Mouse (Mus musculus) limb, embryonic 13.5 days (tissue): ENCODE measurements around the gene Gm17617. TPM values are rescaled to one million over a fixed set of nuclear protein-coding genes. Genes with fewer than 3 reads are reported as not detected.

ENCODE experiments used
- ATAC-seq: fragments of 200-750 bp; cut with Nextera tagmentation; 2 replicates; pipeline ENCODE4 v1.8.0; 2017; ENCODE audit warnings: low read depth, moderate number of reproducible peaks, moderate TSS enrichment; ENCODE audit not compliant: low FRiP score
- H3K27ac ChIP-seq: fragments of 300-500 bp; sonication (generic); 2 replicates; pipeline ENCODE4 v1.5.1; 2015; ENCODE audit warnings: inconsistent platforms, mild to moderate bottlenecking, moderate library complexity
- H3K27me3 ChIP-seq: fragments of 300-500 bp; sonication (generic); 2 replicates; pipeline ENCODE4 v1.6.1; 2015; ENCODE audit warnings: mild to moderate bottlenecking, inconsistent platforms
- H3K36me3 ChIP-seq: fragments of 300-500 bp; sonication (generic); 2 replicates; pipeline ENCODE4 v1.6.1; 2015; ENCODE audit warnings: inconsistent platforms, mild to moderate bottlenecking, moderate library complexity
- H3K4me1 ChIP-seq: fragments of 300-500 bp; sonication (generic); 2 replicates; pipeline ENCODE4 v1.6.1; 2015; ENCODE audit warnings: inconsistent platforms
- H3K4me2 ChIP-seq: fragments of 300-500 bp; sonication (generic); replicated peaks from 2 replicates; pipeline ENCODE4 v1.6.1; 2015; ENCODE audit warnings: inconsistent platforms, mild to moderate bottlenecking, moderate library complexity
- H3K4me3 ChIP-seq: fragments of 300-500 bp; sonication (generic); 2 replicates; pipeline ENCODE4 v1.5.1; 2015; ENCODE audit warnings: moderate library complexity, mild to moderate bottlenecking, inconsistent platforms
- H3K9ac ChIP-seq: fragments of 300-500 bp; sonication (generic); 2 replicates; pipeline ENCODE4 v1.6.1; 2015; ENCODE audit warnings: mild to moderate bottlenecking, inconsistent platforms
- H3K9me3 ChIP-seq: fragments of 300-500 bp; sonication (generic); 2 replicates; pipeline ENCODE4 v1.6.1; 2016; ENCODE audit warnings: inconsistent platforms
- WGBS: fragments of 180-500 bp; shearing (Covaris S2); methylation state at CpG from one replicate; pipeline ENCODE4 v1.1.7; 2015; 5-methylcytosine and 5-hydroxymethylcytosine counted together
- polyA plus RNA-seq: library from polyadenylated mRNA; unstranded; fragments of >200 nt; fragmentation: Nextera tagmentation; extraction: Ambion mirVana; gene quantifications from 2 replicates; pipeline ENCODE4 v1.2.1, GENCODE M21; 2015

The Gm17617 gene
- polyA plus RNA-seq, 1 experiment from 2014 or later, result not detected

DNA sequence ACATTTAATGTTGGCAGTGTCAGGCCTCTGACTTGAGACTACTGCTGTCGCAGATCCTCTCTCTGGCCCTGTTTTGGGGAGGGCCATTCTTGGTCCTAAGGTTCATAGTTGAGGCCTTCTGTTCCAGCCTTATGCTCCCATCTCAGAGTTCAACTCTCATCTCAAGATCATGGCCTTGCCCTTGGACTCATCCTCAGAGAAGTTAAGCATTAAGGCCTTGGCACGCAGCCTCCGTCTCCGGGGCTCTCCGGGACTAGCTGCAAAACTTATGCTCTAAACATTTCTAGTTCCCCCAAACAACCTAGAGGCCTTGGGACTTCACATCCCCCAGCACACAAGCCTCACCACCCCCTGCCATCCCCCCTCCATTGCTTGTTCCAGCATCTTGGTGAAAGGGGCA is 34.9 kb upstream of the Gm17617 start:
- ATAC-seq, result no peak
- Histone ChIP-seq H3K27ac (0 out of 2 replicates have a peak overlapping the region, but pooled peaks have one; percentile 3), H3K9me3 (0 out of 2 replicates have a peak, but pooled peaks cover 5% of the 10 kb centered on the region), H3K4me2 (no peak overlapping the region), H3K27me3 (no peaks in the 10 kb centered on the region), H3K9ac (no peak overlapping the region), H3K4me1 (peaks cover 16% of the 10 kb centered on the region), H3K36me3 (0 out of 2 replicates have a peak, but pooled peaks cover 7% of the 10 kb centered on the region), H3K4me3 (no peak overlapping the region)
- 85% methylated on average over 5 of the region's 5 CpGs for WGBS

DNA sequence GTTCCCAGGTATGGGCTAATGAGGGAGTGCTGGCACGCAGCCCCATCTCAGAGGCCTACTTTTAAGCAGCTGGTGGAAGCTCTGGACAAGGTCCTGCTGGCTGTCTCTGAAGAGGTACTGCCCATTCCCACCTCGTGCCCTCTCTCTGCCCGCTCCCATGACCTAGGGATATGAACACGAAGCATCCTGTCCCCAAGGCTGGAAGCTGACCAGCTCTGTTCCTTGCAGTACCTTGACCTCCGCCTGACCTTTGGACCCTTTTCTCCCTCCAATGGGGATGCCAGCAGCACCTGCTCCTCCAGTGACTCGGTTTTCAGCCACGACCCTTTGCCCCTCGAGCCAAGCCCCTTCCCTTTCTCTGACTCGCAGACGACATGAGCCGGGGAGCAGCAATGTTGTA is 34.5 kb upstream of the Gm17617 start:
- ATAC-seq, result no peak
- Histone ChIP-seq H3K27ac (no peak overlapping the region), H3K36me3 (0 out of 2 replicates have a peak, but pooled peaks cover 7% of the 10 kb centered on the region), H3K27me3 (no peaks in the 10 kb centered on the region), H3K4me2 (no peak overlapping the region), H3K9me3 (0 out of 2 replicates have a peak, but pooled peaks cover 5% of the 10 kb centered on the region), H3K9ac (no peak overlapping the region), H3K4me1 (peaks cover 16% of the 10 kb centered on the region), H3K4me3 (no peak overlapping the region)
- 79% methylated on average over 11 of the region's 11 CpGs for WGBS

DNA sequence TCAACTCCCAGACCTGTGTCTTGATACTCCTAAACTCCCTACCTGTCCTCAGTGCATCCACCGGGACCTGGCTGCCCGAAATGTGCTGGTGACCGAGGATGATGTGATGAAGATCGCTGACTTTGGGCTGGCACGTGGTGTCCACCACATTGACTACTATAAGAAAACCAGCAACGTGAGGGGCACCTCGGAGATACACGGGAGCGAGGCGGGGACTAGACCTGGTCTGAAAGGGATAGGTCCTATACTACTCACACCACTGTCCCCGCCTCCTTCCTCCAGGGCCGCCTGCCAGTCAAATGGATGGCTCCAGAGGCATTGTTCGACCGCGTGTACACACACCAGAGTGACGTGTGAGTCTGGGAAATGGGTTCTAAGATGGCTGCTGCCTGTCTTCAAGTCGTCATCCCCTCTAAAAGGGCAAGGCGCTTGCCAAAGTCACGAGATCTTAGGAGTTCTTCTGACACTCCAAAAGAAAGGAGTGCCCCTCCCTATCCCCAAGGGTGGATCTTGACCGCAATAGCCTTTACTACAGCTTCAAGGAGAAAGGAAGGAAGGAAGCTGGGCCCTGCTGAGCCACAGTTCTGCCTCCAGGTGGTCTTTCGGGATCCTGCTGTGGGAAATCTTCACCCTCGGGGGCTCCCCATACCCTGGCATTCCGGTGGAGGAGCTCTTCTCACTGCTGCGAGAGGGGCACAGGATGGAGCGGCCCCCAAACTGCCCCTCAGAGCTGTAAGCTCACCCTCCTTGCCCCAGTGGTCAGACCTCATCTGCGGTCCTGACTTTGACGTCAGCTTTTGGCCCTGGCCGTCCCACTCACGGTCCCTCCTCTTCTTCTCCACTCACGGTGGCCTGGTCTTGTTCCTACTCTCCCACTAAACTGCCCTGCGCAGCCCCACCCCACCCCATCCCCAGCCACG is 33.7 kb upstream of the Gm17617 start:
- H3K4me3 ChIP-seq, result no peak overlapping the region
- peaks cover 14% of the 10 kb centered on the region for H3K4me1 ChIP-seq
- ATAC-seq, result no peak
- no peaks in the 10 kb centered on the region for H3K27me3 ChIP-seq
- no peak overlapping the region for H3K4me2 ChIP-seq
- H3K9ac ChIP-seq, result no peak overlapping the region
- H3K9me3 ChIP-seq, result 0 out of 2 replicates have a peak, but pooled peaks cover 5% of the 10 kb centered on the region
- H3K36me3 ChIP-seq, result 0 out of 2 replicates have a peak, but pooled peaks cover 7% of the 10 kb centered on the region
- 88% methylated on average over 32 of the region's 32 CpGs for WGBS
- H3K27ac ChIP-seq, result no peak overlapping the region

DNA sequence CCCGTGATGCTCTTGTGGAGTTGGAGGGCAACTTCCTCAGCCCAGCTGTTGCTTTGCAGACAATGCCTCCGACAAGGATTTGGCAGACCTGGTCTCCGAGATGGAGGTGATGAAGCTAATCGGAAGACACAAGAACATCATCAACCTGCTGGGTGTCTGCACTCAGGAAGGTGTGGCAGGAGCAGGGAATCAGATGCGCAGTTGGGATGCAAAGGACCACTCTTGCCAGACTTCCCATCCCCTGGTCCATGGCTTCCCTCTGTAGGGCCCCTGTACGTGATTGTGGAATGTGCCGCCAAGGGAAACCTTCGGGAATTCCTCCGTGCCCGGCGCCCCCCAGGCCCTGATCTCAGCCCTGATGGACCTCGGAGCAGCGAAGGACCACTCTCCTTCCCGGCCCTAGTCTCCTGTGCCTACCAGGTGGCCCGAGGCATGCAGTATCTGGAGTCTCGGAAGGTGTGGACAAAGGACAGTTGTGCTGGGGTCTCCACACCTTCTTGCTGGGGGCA is 32.5 kb upstream of the Gm17617 start:
- Histone ChIP-seq H3K9ac (no peak overlapping the region), H3K27me3 (no peaks in the 10 kb centered on the region), H3K27ac (no peak overlapping the region), H3K9me3 (0 out of 2 replicates have a peak, but pooled peaks cover 5% of the 10 kb centered on the region), H3K36me3 (peaks cover 7% of the 10 kb centered on the region; the same call in 1 of the 2 replicates), H3K4me1 (0 out of 2 replicates have a peak, but pooled peaks cover 5% of the 10 kb centered on the region), H3K4me2 (no peak overlapping the region), H3K4me3 (no peak overlapping the region)
- WGBS, result 94% methylated on average over 16 of the region's 16 CpGs
- ATAC-seq, result no peak

DNA sequence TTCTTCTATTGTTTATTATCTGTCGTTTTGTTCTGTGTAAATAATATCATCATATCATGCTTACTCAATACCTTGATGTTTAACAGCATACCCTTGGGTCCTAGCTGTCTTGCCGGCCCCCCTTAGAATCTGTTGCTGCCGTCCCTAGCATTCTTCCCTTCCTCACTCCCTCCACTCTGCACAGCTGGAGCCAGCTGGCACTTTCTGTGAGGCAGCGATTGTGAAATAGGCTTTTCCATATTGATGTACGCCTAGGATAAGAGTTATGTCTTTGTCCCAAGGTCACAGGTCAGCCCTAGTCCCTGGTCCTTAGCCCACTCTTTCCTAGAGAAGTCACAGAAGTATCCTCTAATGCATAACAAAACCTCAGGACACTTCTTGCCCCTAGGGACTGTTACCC is 30.2 kb upstream of the Gm17617 start:
- no peaks in the 10 kb centered on the region for H3K27me3 ChIP-seq
- no peak overlapping the region for H3K4me2 ChIP-seq
- no peak overlapping the region for H3K4me3 ChIP-seq
- no peak overlapping the region for H3K9ac ChIP-seq
- H3K9me3 ChIP-seq, result no peaks in the 10 kb centered on the region
- H3K27ac ChIP-seq, result no peak overlapping the region
- peaks cover 7% of the 10 kb centered on the region; the same call in 1 of the 2 replicates for H3K36me3 ChIP-seq
- ATAC-seq, result peak; percentile 34; the same call in 1 of the 2 replicates
- no peaks in the 10 kb centered on the region for H3K4me1 ChIP-seq
- WGBS, result 69% methylated on average over 5 of the region's 5 CpGs

DNA sequence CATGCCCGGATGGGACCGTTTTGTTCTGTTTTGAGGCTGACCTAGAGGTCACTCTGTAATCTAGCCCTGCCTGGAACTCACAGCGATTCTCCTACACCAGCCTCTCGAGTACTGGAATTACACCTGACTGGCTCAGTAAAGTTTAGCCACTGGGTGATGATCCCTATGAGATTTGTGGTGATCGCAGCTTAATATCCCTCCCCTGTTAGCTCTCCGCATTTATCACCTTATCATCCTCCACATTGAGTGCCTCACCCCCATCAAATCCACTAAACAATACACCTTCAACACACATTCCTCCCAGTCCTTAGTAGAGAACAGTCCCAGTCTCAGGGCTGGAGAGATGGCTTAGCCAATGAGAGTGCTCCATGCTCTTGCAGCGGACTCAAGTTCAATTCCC is 29.0 kb upstream of the Gm17617 start:
- no peaks in the 10 kb centered on the region for H3K4me1 ChIP-seq
- no peaks in the 10 kb centered on the region for H3K27me3 ChIP-seq
- H3K36me3 ChIP-seq, result peaks cover 7% of the 10 kb centered on the region; the same call in 1 of the 2 replicates
- H3K4me3 ChIP-seq, result no peak overlapping the region
- H3K9me3 ChIP-seq, result no peaks in the 10 kb centered on the region
- no peak for ATAC-seq
- H3K27ac ChIP-seq, result no peak overlapping the region
- H3K4me2 ChIP-seq, result no peak overlapping the region
- no peak overlapping the region for H3K9ac ChIP-seq
- WGBS, result 45% methylated on average over 7 of the region's 7 CpGs

DNA sequence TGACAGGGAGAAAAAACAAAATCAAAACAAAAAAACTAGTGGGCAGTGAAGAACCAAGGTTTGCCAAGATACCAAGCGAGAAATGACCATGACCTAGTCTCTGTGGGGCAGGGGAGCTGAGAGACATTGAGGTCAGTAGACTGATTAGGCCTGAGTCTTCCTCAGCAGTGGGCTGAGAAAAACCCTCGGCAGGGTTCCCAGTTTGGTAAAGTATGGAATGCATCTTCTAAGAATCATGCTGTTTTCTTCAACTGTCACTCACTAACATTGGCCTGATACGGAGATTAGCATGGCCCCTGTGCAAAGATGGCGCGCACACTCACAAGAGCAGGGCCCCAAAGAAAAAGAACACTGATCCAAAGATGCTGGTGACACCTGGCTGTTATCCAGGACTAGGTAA is 20.6 kb upstream of the Gm17617 start:
- peaks cover 11% of the 10 kb centered on the region; the same call in 1 of the 2 replicates for H3K4me1 ChIP-seq
- no peak for ATAC-seq
- 89% methylated on average over 5 of the region's 5 CpGs for WGBS
- no peak overlapping the region for H3K9ac ChIP-seq
- peak overlapping the region; percentile 94 for H3K4me2 ChIP-seq
- H3K27ac ChIP-seq, result no peak overlapping the region
- peaks cover 48% of the 10 kb centered on the region for H3K27me3 ChIP-seq
- H3K36me3 ChIP-seq, result no peaks in the 10 kb centered on the region; the same call in 1 of the 2 replicates
- no peaks in the 10 kb centered on the region for H3K9me3 ChIP-seq
- H3K4me3 ChIP-seq, result peak overlapping the region; percentile 61; the same call in 1 of the 2 replicates

DNA sequence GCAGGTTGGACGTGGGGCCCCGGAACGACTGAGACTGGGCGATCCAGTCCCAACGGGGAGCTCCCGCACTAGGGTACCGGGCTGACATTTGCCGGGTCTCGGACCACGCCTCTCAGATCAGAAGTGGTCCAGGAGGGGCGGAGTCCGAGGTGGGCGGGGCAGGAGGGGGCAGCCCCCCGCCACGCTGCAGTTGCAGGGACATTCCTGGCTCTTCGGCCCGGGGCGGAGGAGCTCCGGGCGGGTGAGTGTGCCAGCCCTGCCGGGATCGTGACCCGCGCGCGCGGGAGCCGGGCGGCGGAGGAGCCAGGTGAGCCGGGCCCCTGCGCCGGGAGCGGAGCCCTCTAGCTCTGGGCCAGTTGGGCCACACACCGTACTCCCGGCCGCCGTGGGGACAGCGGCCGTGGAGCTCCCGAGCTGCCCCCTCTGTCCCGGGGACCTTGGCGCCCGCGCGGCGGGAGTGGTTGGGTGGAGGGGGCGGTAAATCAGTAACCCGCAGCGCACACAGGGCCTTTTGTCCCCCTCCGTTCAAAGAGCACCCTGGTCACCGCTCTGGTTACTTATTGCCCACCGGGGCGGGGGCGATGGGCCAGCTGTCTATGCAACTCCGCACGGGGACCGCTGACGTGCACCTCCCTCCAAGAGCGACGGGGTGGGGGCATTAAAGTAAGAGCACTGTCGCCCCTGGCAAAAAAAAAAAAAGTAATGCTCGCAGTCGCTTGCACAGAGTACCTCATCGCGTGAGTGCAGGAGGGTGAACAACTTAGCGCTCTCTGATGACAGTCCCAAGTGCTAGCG is 19.5 kb upstream of the Gm17617 start, which contains the start of gene Fgfr4:
TSS of gene Fgfr4 (plus strand) at position 20 of the 795 bp plus-strand sequence.
- Histone ChIP-seq H3K4me1 (peaks cover 11% of the 10 kb centered on the region; the same call in 1 of the 2 replicates), H3K27ac (no peak within 1 kb of the TSS), H3K36me3 (no peaks in the 10 kb centered on the region; the same call in 1 of the 2 replicates), H3K4me3 (peak within 1 kb of the TSS; percentile 61), H3K27me3 (peaks cover 48% of the 10 kb centered on the region), H3K4me2 (peak within 1 kb of the TSS; percentile 94), H3K9ac (peak within 1 kb of the TSS; percentile 78), H3K9me3 (no peaks in the 10 kb centered on the region)
- ATAC-seq, result peak; percentile 66
- 1% methylated on average over 47 of the region's 68 CpGs for WGBS

DNA sequence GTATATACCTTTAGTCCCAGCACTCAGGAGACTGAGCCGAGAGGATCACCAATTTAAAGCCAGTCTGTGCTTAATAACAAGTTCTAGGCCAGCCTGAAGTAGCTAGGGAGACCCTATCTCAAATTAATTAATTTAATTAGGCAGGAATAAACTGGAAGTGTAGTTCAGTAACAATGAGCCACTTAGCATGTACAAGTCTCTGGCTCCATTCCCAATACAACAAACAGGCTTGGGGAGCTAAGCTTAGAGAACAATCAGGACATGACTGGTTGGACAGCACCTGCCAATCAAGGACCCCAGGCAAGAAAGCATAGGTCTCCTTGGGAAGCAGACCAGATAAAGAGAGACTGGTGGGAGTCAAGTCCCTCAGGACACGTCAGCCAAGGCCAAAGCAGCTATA is 6.9 kb upstream of the Gm17617 start:
- 68% methylated on average over 2 of the region's 2 CpGs for WGBS

DNA sequence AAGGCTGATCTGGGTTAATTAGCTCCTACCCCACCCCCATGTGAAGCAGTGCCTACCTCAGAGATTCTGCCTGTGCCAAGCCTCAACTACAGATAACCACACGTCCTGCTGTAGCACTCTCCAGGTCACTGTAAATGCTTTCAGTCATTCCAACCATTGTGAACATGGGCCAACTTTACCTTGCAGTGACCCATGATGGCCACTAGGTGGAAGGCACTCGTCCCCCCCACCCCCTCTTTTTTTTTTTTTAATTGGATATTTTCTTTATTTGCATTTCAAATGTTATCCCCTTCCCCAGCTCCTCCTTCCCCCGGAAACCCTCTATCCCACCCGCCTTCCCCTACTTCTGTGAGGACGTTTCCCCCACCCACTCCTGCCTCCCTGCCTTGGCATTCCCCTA is 2.0 kb upstream of the Gm17617 start:
- Histone ChIP-seq H3K27me3 (no peaks in the 10 kb centered on the region), H3K9me3 (no peaks in the 10 kb centered on the region), H3K27ac (no peak overlapping the region), H3K4me2 (no peak overlapping the region), H3K9ac (no peak overlapping the region), H3K4me1 (no peaks in the 10 kb centered on the region), H3K4me3 (no peak overlapping the region), H3K36me3 (peaks cover 31% of the 10 kb centered on the region)
- no peak for ATAC-seq
- 13% methylated on average over 5 of the region's 5 CpGs for WGBS

More for the DNA sequence above, 6.9 kb upstream of the Gm17617 start:
- Histone ChIP-seq H3K27me3 (no peaks in the 10 kb centered on the region), H3K4me2 (no peak overlapping the region), H3K4me3 (no peak overlapping the region), H3K4me1 (no peaks in the 10 kb centered on the region), H3K27ac (no peak overlapping the region), H3K9me3 (no peaks in the 10 kb centered on the region), H3K9ac (no peak overlapping the region), H3K36me3 (no peaks in the 10 kb centered on the region)
- no peak for ATAC-seq

DNA sequence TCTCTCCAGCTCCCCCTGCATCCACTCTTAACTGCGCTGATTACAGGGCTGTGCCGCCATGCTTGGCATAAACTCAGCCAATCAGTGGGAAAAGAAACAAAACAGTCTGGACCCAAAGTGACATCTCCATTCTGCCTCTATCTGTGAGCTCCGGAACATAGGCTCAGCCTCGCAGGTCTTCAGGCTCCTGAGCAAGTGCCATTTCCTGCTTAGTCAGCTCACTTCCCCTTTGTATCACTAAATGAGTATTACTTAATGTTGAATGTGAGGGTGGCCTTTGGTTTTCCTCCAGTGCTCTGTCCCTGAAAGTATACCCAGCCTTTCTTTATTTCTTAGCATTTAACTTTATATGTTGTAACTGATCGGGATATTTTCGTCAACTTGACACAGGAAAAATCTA is 8.4 kb downstream of the Gm17617 start:
- Histone ChIP-seq H3K36me3 (peaks cover 77% of the 10 kb centered on the region), H3K9me3 (no peaks in the 10 kb centered on the region), H3K27me3 (no peaks in the 10 kb centered on the region), H3K27ac (no peak overlapping the region), H3K4me3 (no peak overlapping the region), H3K4me1 (no peaks in the 10 kb centered on the region), H3K9ac (no peak overlapping the region), H3K4me2 (no peak overlapping the region)
- no peak for ATAC-seq
- 89% methylated on average over 6 of the region's 6 CpGs for WGBS
